Mouse (Mus musculus) midbrain, embryonic 13.5 days (tissue): ENCODE results near the gene Cep95. TPM values are rescaled to one million over a fixed set of nuclear protein-coding genes. Genes with fewer than 3 reads are reported as not detected.
"Not testable (repeated sequence)": the region's sequence is repeated elsewhere in the genome, so short reads cannot be mapped to it uniquely, and the experiment has no call there.

Experiments used
- ATAC-seq: fragments of 200-750 bp; cut with Nextera tagmentation; 2 replicates; pipeline ENCODE4 v1.8.0; 2017; ENCODE audit warnings: mild to moderate bottlenecking, moderate TSS enrichment, moderate library complexity
- H3K27ac ChIP-seq: fragments of 300-500 bp; sonication (generic); 2 replicates; pipeline ENCODE4 v1.5.1; 2015; ENCODE audit warnings: inconsistent platforms, mild to moderate bottlenecking, moderate library complexity
- H3K27me3 ChIP-seq: fragments of 300-500 bp; sonication (generic); 2 replicates; pipeline ENCODE4 v1.6.1; 2015; ENCODE audit warnings: mild to moderate bottlenecking, inconsistent platforms
- H3K36me3 ChIP-seq: fragments of 300-500 bp; sonication (generic); 2 replicates; pipeline ENCODE4 v1.6.1; 2015; ENCODE audit warnings: mild to moderate bottlenecking, inconsistent platforms
- H3K4me1 ChIP-seq: fragments of 300-500 bp; sonication (generic); replicated peaks from 2 replicates; pipeline ENCODE4 v1.6.1; 2015; ENCODE audit warnings: inconsistent platforms
- H3K4me2 ChIP-seq: fragments of 300-500 bp; sonication (generic); replicated peaks from 2 replicates; pipeline ENCODE4 v1.6.1; 2015; ENCODE audit warnings: moderate library complexity, mild to moderate bottlenecking, inconsistent platforms
- H3K4me3 ChIP-seq: fragments of 300-500 bp; sonication (generic); replicated peaks from 2 replicates; pipeline ENCODE4 v1.5.1; 2015; ENCODE audit warnings: mild to moderate bottlenecking, inconsistent platforms
- H3K9ac ChIP-seq: fragments of 300-500 bp; sonication (generic); replicated peaks from 2 replicates; pipeline ENCODE4 v1.6.1; 2015; ENCODE audit warnings: mild to moderate bottlenecking, inconsistent platforms
- H3K9me3 ChIP-seq: fragments of 300-500 bp; sonication (generic); 2 replicates; pipeline ENCODE4 v1.6.1; 2016; ENCODE audit warnings: mild to moderate bottlenecking, inconsistent platforms
- WGBS: fragments of 180-500 bp; shearing (Covaris S2); methylation state at CpG from one replicate; pipeline ENCODE4 v1.1.7; 2015; 5-methylcytosine and 5-hydroxymethylcytosine counted together
- polyA plus RNA-seq: library from polyadenylated mRNA; unstranded; fragments of >200 nt; fragmentation: Nextera tagmentation; extraction: Ambion mirVana; gene quantifications from 2 replicates; pipeline ENCODE4 v1.2.1, GENCODE M21; 2015

Gene Cep95
- polyA plus RNA-seq, 1 experiment from 2014 or later = 20.4 TPM

DNA sequence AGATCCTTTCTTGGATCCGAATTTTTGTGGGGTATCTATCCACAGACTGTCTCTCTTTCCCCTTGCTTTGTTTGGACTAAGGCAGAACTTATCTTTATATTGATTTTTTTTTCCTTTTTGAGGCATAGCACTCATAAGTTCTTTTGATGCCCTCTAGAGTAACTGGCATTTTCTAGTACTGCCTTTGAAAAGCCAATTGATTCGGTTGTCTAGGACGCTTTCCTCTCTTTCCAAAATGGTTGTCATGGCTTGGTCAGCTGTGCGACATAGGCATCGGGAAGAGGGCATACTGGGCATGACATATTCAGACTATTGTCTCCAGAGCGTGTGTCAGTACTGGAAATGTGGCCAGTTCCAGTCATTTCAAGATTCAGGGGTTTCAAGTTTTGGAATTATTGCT lies 597 bp downstream of the Cep95 start:
- Histone ChIP-seq H3K27me3 (no peaks in the 10 kb centered on the region), H3K4me1 (peaks cover 32% of the 10 kb centered on the region), H3K9ac (peak overlapping the region; percentile 100), H3K4me2 (peak overlapping the region; percentile 76), H3K4me3 (peak overlapping the region; percentile 98), H3K36me3 (peaks cover 36% of the 10 kb centered on the region), H3K9me3 (no peaks in the 10 kb centered on the region), H3K27ac (peak overlapping the region; percentile 99)
- ATAC-seq = peak; percentile 12; the same call in 1 of the 2 replicates
- WGBS = under 1% methylated on average over 6 of the region's 6 CpGs

DNA sequence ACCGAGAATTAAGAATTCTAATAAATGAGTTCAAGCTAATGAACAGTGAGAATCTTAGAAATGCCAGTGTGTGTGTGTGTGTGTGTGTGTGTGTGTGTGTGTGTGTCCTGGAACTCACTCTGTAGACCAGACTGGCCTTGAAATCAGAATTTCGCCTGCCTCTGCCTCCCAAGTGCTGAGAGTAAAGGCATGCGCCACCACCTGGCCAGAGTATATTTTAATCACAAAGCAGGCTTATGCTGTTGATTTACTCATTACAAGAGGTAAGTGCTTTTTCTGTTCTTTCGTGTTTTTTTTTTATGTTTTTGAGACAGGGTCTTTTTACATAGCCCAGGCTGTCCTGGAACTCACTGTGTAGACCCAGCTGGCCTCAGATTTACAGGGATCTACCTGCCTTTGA lies 4.8 kb downstream of the Cep95 start:
- Histone ChIP-seq H3K27me3 (no peaks in the 10 kb centered on the region), H3K9me3 (peaks cover 6% of the 10 kb centered on the region; the same call in 1 of the 2 replicates), H3K27ac (no peak overlapping the region), H3K4me1 (peaks cover 11% of the 10 kb centered on the region), H3K36me3 (peaks cover 57% of the 10 kb centered on the region), H3K4me3 (no peak overlapping the region), H3K9ac (no peak overlapping the region), H3K4me2 (no peak overlapping the region)
- no peak for ATAC-seq
- 70% methylated on average over 4 of the region's 4 CpGs for WGBS

DNA sequence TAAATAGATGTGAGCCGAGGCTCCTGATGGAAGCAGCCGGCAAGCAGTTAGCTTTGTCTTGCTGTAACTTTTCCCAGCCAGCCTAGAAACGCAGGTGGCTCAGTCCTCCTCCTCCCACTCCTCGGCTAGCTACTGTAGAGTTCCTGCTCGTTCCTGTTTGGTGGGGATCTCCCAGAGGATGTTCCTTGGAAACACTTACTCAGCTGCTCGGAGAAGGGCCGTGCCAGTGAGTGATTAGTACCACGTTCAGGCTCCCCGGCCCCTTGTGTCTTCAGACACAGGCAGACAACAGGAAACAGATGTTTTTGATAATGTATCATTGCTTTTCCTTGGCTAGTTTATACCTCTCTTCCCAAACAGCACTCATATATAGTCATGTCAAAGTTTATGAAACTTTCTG lies 6.6 kb downstream of the Cep95 start:
- H3K9ac ChIP-seq = no peak overlapping the region
- H3K36me3 ChIP-seq = peaks cover 74% of the 10 kb centered on the region
- H3K4me2 ChIP-seq = no peak overlapping the region
- H3K4me1 ChIP-seq = peaks cover under 1% of the 10 kb centered on the region
- no peak for ATAC-seq
- no peak overlapping the region for H3K4me3 ChIP-seq
- 78% methylated on average over 9 of the region's 9 CpGs for WGBS
- no peaks in the 10 kb centered on the region for H3K27me3 ChIP-seq
- no peak overlapping the region for H3K27ac ChIP-seq
- peaks cover 6% of the 10 kb centered on the region; the same call in 1 of the 2 replicates for H3K9me3 ChIP-seq

DNA sequence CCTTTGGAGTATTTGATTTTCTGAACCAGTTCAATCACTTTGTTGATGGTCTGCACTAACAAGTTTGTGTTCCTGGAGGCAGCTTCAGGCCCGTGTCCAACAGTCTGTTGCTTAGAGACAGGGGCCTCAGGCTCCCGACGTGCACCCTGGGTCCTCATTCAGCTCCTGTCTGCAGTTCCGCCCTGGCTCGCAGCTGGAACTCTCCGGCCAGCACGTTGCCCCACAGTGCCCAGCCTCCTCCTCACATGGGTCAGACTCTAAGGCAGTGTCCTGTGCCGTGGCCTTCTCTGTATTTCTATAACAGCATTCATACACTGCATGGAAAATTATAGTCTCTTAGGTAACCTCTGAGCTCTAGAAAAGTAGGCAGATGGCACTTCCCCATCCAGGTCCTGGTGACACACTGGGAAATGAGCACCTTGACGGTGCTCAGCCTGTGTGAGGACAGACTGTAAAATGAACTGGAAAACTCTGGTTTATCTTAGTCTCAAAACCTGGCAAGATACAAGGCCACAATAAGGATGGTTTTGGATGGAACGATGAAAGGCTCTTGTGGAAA lies 13.1 kb downstream of the Cep95 start:
- Histone ChIP-seq H3K4me1 (no peaks in the 10 kb centered on the region), H3K9ac (no peak overlapping the region), H3K27me3 (no peaks in the 10 kb centered on the region), H3K36me3 (peaks cover 81% of the 10 kb centered on the region), H3K4me3 (no peak overlapping the region), H3K4me2 (no peak overlapping the region), H3K27ac (no peak overlapping the region), H3K9me3 (peaks cover 6% of the 10 kb centered on the region; the same call in 1 of the 2 replicates)
- no peak for ATAC-seq
- 83% methylated on average over 10 of the region's 10 CpGs for WGBS

- H3K36me3 ChIP-seq = peaks cover 67% of the 10 kb centered on the region
- not testable (repeated sequence) for ATAC-seq, H3K27me3 ChIP-seq, H3K9me3 ChIP-seq, H3K27ac ChIP-seq, H3K9ac ChIP-seq, H3K4me3 ChIP-seq, H3K4me1 ChIP-seq, H3K4me2 ChIP-seq
- 70% methylated on average over 1 of the region's 1 CpGs for WGBS
Measured at GRCm38 (mm10) chr11:106807442-106807841, 18.4 kb downstream of the Cep95 start.

- ATAC-seq = no peak
- no peaks in the 10 kb centered on the region for H3K27me3 ChIP-seq
- H3K36me3 ChIP-seq = peaks cover 84% of the 10 kb centered on the region
- no peak overlapping the region for H3K4me3 ChIP-seq
- 92% methylated on average over 7 of the region's 7 CpGs for WGBS
- H3K4me1 ChIP-seq = no peaks in the 10 kb centered on the region
- no peak overlapping the region for H3K9ac ChIP-seq
- no peak overlapping the region for H3K4me2 ChIP-seq
- no peak overlapping the region for H3K27ac ChIP-seq
- no peaks in the 10 kb centered on the region for H3K9me3 ChIP-seq
Measured at GRCm38 (mm10) chr11:106812410-106813136, 23.5 kb downstream of the Cep95 start.

GRCm38 (mm10) chr11:106814601-106815320 lies 25.7 kb downstream of the Cep95 start:
- Histone ChIP-seq H3K4me1 (peaks cover 10% of the 10 kb centered on the region), H3K9ac (no peak overlapping the region), H3K27me3 (no peaks in the 10 kb centered on the region), H3K4me2 (no peak overlapping the region), H3K27ac (no peak overlapping the region), H3K9me3 (no peaks in the 10 kb centered on the region), H3K4me3 (no peak overlapping the region), H3K36me3 (peaks cover 93% of the 10 kb centered on the region)
- no peak for ATAC-seq
- 90% methylated on average over 14 of the region's 14 CpGs for WGBS

DNA sequence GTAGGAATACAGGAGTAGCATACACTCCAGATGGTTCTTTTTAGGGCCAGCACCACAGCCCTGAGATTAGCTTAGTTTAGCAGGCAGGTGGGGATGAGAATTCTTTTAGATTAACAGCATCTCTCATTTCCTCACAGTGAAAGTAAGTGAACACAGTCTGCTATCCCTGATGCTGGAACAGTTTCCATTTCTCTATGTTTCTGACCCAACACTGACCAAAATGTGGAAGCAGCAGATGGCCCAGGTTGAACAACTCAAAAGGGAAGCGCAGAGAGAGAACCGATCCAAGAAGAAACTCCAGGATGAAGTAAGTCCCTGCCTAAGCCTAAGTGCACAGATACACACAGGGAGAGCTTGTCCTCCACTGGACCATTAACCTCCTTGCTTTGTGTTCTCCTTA lies 26.3 kb downstream of the Cep95 start:
- peaks cover 10% of the 10 kb centered on the region for H3K4me1 ChIP-seq
- no peak overlapping the region for H3K9ac ChIP-seq
- no peak for ATAC-seq
- no peaks in the 10 kb centered on the region for H3K27me3 ChIP-seq
- H3K36me3 ChIP-seq = peaks cover 91% of the 10 kb centered on the region
- H3K27ac ChIP-seq = no peak overlapping the region
- H3K4me2 ChIP-seq = no peak overlapping the region
- H3K9me3 ChIP-seq = no peaks in the 10 kb centered on the region
- H3K4me3 ChIP-seq = no peak overlapping the region
- WGBS = 93% methylated on average over 2 of the region's 2 CpGs

DNA sequence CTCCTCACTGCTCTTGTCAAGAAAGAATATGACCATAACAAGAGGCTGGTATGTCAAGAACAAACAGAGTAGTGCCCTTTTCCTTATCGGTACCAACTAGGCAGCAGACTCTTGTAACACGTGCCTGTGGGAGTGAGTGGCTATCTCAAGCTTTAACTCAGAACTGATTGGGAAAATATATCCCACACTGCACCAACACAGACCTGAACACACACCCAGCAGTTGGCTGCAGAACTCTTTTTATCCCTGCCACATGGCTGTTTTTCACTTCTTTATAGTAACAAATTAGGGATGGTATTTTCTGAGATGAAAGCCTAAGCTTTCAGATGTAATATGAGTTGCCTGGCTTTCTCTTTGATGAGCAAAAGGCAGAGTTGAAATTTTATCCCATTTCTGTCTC lies 26.7 kb downstream of the Cep95 start:
- 94% methylated on average over 2 of the region's 2 CpGs for whole genome bisulfite sequencing
- H3K27ac ChIP-seq = no peak overlapping the region
- ATAC-seq = no peak

GRCm38 (mm10) chr11:106816316-106816715 lies 27.3 kb downstream of the Cep95 start:
- 90% methylated on average over 7 of the region's 7 CpGs for WGBS
- H3K4me3 ChIP-seq = no peak overlapping the region
- no peaks in the 10 kb centered on the region for H3K27me3 ChIP-seq
- peaks cover 89% of the 10 kb centered on the region for H3K36me3 ChIP-seq
- no peak overlapping the region for H3K4me2 ChIP-seq
- H3K9ac ChIP-seq = no peak overlapping the region
- ATAC-seq = no peak
- H3K9me3 ChIP-seq = no peaks in the 10 kb centered on the region
- H3K27ac ChIP-seq = no peak overlapping the region
- peaks cover 10% of the 10 kb centered on the region for H3K4me1 ChIP-seq

More for the DNA sequence above, 26.7 kb downstream of the Cep95 start:
- Histone ChIP-seq H3K27me3 (no peaks in the 10 kb centered on the region), H3K4me1 (peaks cover 10% of the 10 kb centered on the region), H3K9ac (no peak overlapping the region), H3K36me3 (peaks cover 90% of the 10 kb centered on the region), H3K4me2 (no peak overlapping the region), H3K4me3 (no peak overlapping the region), H3K9me3 (no peaks in the 10 kb centered on the region)

DNA sequence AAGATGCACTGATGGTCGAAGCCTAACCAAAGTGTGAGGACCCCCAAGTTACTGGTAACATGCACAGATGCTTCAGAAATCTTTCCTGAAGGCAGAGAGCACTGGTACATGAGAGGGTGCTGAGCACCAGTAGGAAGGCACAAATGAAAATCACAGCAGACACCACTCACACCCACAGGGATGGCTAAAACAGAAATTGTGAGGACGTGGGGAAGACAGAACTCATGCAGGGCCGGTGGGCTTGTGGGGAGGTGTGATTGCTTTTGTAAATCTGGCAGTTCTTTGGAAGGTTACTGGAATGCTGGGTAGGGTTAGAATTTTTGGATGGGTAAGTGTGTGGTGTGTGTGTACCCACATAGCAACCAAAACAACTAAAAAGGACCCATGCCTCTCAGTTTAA lies 28.1 kb downstream of the Cep95 start:
- Histone ChIP-seq H3K36me3 (peaks cover 86% of the 10 kb centered on the region), H3K27me3 (no peaks in the 10 kb centered on the region), H3K9me3 (no peaks in the 10 kb centered on the region), H3K4me1 (peaks cover 10% of the 10 kb centered on the region), H3K4me2 (no peak overlapping the region), H3K4me3 (no peak overlapping the region), H3K9ac (no peak overlapping the region), H3K27ac (no peak overlapping the region)
- no peak for ATAC-seq
- 80% methylated on average over 3 of the region's 3 CpGs for WGBS

- H3K4me3 ChIP-seq = no peak overlapping the region
- ATAC-seq = no peak
- 86% methylated on average over 6 of the region's 6 CpGs for WGBS
- peaks cover 86% of the 10 kb centered on the region for H3K36me3 ChIP-seq
- H3K4me1 ChIP-seq = peaks cover 10% of the 10 kb centered on the region
- no peaks in the 10 kb centered on the region for H3K27me3 ChIP-seq
- H3K27ac ChIP-seq = 0 out of 2 replicates have a peak overlapping the region, but pooled peaks have one; percentile 54
- no peak overlapping the region for H3K9ac ChIP-seq
- H3K9me3 ChIP-seq = no peaks in the 10 kb centered on the region
- no peak overlapping the region for H3K4me2 ChIP-seq
Measured at GRCm38 (mm10) chr11:106817808-106818207, 28.8 kb downstream of the Cep95 start.
